Mouse (Mus musculus): ENCODE data around the gene Ganc. TPM values are rescaled to one million over a fixed set of nuclear protein-coding genes. Genes with fewer than 3 reads are reported as not detected.

Gene Ganc
- 25.3 TPM for total RNA-seq (2023)

GRCm38 (mm10) chr2:120403653-120403985, at the start of gene Ganc:
Ganc (plus strand) TSS chr2:120403896.

GRCm38 (mm10) chr2:120403986-120404822, 508 bp downstream of the Ganc start, which contains the start of gene Tmem87a:
Tmem87a (minus strand) TSS chr2:120404113.

GRCm38 (mm10) chr2:120455719-120456118, 52.0 kb downstream of the Ganc start, which contains the start of gene Capn3:
Capn3 (plus strand) TSS chr2:120456019.

Other genes starting within 250 kb of the Ganc start
- gene Ehd4, start 249.3 kb upstream of the Ganc start, total RNA-seq (2023): 18.3 TPM
- gene Pla2g4e, start 158.6 kb upstream of the Ganc start, total RNA-seq (2023): not detected
- not detected for gene Pla2g4d, start 114.7 kb upstream of the Ganc start, total RNA-seq (2023)
- 0.50 TPM for gene Pla2g4f, start 89.7 kb upstream of the Ganc start, total RNA-seq (2023)
- 62.5 TPM for gene Vps39, start 50.8 kb upstream of the Ganc start, total RNA-seq (2023)
- 61.3 TPM for gene Tmem87a, start 217 bp downstream of the Ganc start, total RNA-seq (2023)
- gene Capn3, start 52.1 kb downstream of the Ganc start, total RNA-seq (2023): 1.2 TPM
- 65.5 TPM for gene Zfp106, start 159.9 kb downstream of the Ganc start, total RNA-seq (2023)
- gene Snap23, start 163.8 kb downstream of the Ganc start, total RNA-seq (2023): 24.9 TPM
- gene Haus2, start 205.5 kb downstream of the Ganc start, total RNA-seq (2023): 19.1 TPM
- gene Lrrc57, start 205.6 kb downstream of the Ganc start, total RNA-seq (2023): 15.6 TPM
- 0.56 TPM for gene Stard9, start 225.2 kb downstream of the Ganc start, total RNA-seq (2023)